Mouse (Mus musculus): Measurements from ENCODE around the gene Rcan2. TPM values are rescaled to one million over a fixed set of nuclear protein-coding genes. Genes with fewer than 3 reads are reported as not detected.

Rcan2 gene
- total RNA-seq, 2 experiments from 2014 or later, result 369 to 400 TPM

DNA sequence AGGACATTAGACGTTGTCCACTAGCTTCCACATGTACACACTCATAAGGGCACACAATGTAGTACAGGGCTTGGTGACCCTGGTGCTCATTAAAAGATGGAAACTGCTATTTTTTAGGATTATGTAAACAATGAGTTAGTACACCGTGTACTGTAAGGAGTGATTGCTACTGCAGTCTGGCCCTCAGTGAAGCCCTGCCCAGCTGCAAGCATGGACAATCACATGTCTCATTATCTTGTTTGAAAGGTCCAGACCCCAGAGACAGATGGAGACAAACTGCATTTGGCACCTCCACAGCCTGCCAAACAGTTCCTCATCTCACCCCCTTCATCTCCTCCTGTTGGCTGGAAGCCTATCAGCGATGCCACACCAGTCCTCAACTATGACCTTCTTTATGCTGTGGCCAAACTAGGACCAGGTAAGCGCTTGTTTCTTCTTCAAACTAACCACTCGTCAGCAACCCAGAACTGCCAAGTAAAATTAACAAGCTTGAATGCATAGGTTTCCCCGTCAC is 219.6 kb downstream of the Rcan2 start:
- DNase-seq, result peak; percentile 38 to 44

DNA sequence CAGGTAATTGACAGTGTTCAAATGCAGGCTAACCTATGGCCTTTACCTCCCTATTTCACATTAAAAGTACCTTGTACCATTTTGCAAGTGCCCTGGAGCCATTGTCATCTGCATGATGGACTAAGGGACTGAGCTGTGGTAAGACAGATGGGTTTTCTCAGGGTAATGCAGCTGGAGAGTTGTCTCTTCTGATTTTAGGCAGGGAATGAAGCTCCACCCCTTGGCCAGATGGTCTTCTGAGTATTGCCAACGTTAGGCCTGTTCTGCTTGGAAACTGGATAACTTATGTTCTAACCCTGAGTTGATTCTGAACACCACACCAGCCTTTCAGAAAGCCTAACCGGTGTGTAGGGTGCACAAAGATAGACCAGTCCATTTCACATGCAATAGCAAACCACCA is 222.7 kb downstream of the Rcan2 start:
- DNase-seq, result peak; percentile 14 to 29

DNA sequence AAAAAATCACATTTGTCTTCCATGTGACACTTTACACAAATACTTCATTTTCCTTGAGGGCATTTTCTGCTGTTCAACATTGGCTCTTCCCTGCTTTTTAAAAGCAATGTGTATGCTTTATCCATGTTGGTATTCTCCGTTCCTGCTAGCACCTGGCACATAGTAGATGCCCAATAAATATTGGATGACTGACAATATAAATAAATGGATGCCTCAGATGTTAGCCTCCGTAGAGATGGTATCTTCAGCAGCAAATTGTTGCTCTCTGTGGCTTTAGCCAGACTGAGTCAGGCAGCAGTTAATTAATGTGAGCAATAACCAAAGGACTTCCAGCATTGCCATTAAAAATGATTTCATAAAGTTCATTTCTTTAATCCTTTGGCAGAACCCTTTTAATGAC is 223.9 kb downstream of the Rcan2 start:
- DNase-seq, result no peak

DNA sequence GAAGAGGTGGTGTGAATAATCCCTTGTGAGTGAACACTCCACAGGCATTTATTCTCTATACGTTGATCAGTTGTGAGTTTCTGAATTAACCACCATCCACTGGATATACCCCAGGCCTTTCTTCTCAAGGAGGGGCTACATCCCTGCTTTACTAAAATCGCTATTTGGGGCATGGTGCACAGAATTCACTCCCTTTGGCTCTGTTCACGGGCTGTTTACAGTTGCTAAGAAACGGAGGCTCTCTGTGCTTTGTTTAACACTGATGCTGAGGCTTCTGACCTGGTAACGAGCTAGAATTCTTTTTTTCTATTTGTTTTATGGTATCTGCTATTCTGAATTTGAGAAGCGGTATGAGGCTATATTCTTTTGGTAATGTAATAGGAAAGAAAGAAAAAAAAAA is 224.8 kb downstream of the Rcan2 start:
- no peak for DNase-seq

DNA sequence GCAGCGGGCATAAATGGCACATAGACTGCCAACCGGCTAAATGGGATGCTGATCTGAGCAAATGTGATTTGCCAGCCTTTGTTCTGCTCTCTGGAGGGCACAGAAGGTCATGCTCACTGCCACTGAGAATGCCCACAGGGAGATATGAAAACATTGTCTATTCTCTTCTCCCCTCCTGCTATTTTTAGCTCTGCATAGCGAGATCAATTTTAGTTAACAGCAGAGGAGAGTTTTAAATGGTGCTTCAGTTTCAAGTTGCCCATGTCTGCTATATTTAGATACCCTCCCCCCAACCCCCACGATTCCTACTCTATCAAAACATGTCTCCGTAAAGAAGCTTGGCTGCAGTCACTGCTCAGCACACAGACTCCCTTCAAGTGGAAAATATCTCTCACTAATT is 225.2 kb downstream of the Rcan2 start:
- peak; percentile 53 to 72 for DNase-seq

DNA sequence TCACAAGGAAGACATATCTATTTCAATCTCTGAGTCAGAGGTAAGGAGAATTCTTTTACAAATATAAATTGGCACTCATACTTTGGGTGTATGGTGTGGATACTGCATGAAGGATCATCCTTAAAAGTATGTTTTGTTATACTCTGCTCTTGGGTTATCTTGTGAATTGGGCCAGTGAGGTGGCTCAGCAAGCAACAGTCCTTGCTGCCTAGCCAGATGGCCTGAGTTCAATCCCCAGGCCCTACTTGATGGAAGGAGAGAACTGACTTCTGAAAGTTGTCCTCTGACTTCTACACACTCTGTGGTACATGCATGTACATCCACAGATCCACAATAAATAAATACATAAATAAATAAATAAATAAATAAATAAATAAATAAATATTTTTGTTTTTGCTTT is 225.6 kb downstream of the Rcan2 start:
- DNase-seq, result peak; percentile 20 to 30

DNA sequence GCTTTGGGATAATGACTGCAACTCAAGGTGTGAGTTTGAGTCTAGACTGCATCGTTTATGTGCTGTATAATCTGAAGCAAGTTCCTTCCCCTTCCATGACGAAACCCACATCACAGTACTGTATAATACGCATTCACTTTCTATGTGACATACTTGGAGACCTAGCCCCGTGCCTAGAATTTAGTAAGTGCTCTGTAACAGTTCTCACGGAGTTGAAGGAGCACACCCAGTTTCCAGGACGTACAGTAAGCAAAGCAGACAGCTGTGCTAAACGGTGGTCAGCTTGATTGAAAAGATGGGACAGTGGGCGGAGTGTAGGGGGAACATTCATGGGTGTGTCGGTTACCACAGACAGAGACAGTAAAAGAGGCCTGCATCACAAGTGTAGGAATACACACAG is 226.2 kb downstream of the Rcan2 start:
- no peak for DNase-seq

DNA sequence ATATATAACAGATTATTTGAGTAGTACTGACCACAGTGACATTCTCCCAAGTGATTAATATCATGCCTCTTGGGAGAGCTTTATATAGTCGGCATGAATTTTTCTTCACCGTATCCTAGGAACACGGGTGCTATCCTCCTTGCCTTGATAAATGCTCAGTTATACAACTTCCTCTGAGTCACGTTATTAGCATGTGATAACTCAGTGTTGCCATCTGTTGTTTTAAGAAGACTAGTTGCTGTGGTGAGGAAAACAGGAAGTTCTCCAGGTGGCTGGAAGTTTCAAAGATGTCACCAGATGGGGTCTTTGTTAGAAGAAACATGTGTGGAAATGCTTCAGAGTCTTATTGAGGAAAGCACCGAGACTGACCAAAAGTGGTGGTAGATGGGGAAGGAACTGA is 228.5 kb downstream of the Rcan2 start:
- DNase-seq, result peak in 1 of 2 experiments; percentile 42

DNA sequence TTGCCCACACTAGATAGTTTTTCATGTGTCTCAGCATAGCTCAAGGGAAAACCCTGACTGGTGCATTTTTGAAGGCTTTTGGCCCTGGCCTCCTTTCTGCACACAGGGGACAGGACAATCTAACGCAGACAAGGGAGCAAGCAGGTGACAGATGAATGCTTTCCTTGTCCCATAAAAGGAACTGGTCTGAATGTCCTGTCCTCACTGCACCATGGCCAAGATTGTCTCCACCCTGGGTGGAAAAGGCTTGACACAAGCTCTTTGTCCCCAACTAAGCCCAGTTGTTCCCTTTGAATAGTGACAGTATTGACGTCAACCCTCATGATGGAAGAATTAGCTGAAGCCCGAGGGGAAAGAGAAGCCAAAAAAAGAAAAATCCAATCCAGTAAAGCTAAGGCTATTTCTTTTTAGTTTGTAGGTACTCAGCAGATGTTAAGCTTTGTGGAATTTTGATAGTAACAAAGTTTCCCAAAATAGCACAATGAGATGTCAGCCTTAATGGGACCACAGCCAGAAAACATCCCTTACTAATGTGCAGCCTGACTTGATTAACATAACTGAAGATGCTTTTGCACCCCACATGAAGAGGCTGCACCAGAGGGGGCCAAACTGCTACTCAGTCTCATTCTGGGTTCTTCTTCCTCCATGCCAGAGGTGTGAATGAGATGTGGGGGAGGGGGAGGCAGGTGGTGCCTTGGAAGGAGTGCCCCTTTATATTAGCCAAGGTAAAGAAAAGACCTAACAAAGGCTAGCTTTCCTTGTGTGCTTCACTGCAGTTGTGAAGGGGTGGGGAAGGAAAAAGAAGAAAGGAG is 229.8 kb downstream of the Rcan2 start:
- DNase-seq, result peak; percentile 57 to 76

DNA sequence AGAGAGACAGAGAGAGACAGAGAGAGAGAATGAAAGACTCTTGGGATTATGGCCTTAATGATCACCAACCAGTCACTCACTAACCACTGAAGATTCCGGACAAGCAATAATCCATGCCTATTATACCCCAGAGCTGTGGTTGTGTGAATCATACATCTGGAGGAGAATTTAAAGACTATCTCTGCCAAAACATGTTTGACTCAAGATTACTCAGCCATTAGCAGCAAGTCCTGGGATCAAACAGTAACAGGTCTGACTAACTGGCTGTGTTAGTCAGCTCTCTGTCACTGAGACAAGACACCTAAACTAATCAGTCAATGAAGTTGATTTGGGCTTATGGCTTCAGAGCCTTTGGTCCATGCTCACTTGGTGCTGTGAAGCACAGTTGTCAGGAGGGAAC is 233.9 kb downstream of the Rcan2 start:
- DNase-seq, result no peak

DNA sequence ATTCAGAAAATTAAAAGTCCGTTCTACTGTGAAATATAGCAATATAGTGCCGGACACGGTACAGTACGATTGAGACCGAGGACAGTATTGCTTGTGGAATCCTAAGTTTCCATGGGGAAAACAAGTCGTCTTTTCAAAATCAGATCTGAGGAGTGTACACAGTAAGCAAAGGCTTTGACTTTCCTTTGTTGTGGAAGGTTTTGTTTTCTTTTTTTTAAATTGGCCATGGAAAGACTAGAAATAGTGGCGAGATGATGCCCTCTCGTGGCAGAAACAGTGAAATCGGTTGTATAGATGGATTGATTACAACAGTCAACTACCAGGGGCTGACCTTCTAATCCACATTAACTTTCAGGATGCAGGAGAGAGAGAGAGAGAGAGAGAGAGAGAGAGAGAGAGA is 237.5 kb downstream of the Rcan2 start:
- peak; percentile 19 to 60 for DNase-seq

DNA sequence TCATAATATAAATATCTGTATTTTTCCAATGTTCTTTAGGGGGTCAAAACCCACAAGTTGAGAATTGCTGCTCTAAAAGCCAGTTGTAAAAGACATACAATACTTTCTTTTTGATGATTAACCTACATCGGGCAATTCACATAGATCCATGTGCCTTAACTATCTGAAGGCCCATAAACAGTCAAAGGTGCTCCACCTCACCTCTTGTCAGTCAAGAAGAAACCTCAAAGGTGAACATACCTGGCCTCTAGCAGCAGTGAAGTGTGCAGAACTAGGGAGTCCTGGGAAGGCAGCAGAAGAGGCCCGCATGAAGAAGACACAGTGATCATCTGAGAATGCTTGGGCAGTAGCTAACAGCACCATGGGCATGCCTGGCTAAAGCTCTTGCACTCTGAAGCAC is 239.3 kb downstream of the Rcan2 start:
- no peak for DNase-seq

DNA sequence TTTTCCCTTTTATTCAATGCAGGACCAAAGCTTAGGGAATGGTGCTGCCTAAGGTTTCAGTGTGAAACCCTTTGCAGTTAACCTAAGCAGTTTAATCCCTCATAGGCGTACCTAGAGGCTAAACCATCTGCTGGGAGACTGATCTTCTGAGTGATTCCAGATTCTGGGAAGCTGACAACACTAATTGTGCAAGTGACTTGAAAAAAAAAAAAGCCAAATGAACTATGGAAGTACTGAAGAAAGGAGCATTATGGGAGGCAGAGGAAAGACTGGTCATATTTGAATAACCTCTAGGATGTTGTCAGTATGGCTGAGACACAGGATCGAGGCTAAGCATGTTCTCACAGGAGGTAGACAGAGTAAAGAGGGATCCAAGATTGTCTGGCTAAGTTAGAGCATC is 241.2 kb downstream of the Rcan2 start:
- DNase-seq, result no peak

DNA sequence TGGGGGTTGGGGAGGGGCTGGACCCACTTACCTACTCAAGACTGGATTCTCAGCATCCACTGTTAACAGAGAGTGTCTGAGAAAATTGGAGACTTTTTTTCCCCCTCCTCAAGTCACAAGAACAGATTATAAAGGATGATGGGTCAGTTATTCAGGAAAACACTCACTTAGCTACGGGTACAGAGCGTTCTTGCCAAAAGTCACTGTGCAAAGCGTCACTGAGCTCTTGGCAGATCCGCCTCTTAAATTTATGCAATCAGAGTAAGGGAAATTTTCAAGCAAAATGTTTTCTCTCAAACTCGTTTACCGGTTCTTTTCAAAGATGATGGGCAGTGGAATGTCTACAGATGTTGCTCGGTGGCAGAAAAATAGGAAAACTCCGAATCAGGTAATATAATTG is 241.7 kb downstream of the Rcan2 start:
- DNase-seq, result peak in 1 of 2 experiments; percentile 57

DNA sequence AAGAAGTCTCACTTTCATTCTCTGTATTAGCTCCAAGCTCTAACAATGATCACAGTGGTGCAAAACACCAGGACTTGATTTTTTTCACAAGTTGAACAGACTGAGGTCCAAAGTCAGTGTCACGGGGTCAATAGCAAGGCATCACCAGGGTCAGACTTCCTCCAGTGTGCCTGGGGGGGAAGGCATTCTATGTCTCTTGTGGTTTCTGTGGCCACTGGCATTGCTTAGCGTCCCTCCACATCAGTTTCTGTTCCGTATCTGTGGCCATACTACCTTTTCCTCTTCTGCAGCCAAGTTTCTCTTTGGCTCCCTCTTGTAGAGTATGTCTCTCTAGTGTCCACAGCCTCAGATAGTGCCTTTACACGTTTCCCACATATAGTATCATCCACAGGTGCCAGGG is 252.3 kb downstream of the Rcan2 start:
- DNase-seq, result peak in 1 of 2 experiments; percentile 53

DNA sequence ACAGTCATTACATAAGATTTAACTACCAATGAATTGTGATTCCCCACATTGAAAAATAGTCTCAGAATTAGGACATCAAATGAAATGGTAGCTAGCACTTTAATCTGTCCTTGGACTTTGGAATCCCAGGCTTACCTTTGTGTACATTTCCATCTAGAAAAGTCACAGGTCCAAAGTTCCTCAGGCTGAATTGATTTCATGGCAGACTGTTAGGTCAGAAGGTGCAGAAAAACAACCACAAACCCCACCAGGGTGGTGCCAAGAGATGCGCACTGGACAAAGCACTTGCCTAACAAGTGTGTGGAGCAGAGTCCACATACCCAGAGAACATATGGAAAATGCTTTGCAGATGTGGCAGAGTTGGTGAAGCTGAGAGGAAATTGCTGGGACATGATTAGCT is 256.0 kb downstream of the Rcan2 start:
- DNase-seq, result no peak

DNA sequence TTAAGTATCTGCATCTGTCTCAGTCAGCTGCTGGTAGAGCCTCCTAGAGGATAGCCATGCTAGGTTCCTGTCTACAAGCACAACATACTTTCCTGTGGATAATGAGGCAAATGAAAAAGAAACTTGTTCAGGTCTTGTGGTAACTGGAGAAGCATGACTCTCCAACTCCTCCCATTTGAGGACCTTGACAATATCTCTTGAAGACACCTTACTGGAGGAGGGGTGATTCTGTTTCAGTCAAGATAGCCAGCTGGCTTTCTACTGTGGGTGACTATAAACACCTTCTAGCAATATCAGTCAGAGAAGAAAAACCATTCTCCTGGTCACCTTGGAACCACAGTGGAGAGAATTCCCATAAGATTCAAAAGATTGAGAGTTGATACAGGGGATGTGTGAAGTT is 257.0 kb downstream of the Rcan2 start:
- no peak for DNase-seq

DNA sequence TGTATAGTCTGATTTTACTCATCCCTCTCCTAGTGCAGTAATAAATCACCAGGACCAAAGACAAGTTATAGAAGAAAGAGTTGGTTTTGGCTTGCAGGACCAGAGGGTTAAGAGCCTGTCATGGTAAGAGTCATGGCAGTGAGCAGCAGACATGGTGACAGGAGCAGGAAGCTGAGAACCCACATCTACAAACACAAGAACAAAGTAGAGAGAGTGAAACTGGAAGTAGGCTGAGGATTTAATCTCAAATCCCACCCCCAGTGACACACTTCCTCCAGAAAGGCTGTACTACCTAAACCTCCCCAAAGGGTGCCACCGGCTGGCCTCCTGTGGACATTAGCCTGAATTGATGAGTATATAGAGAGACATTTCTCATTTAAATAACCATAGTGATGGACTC is 259.6 kb downstream of the Rcan2 start:
- no peak for DNase-seq

DNA sequence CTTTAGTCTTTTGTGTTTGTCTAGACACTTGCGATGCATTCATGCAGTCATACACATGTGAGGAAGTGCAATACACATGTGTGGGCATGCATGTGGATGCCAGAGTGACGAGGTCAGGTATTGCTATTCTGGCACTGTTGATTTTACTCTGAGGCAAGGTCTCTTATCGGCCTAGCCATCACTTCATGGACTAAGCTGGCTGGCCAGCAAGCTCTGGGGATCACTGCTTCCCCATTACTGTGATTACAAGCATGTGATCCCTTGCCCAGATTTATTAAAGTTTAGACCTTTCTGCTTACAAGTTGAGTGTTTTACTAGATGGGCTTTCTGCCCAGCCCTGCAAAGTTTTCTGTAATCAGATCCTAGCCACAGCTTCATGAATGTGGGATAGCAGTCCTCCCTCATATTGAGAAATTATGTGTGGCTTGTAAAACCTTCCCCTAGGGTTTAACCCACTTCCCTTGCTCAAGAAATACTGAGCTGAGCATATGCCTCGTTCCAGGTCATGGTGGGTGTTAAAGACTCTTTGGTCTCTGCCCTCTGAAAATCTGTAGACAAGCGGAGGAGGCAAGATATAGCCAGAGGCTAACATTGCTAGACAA is 260.2 kb downstream of the Rcan2 start:
- no peak for DNase-seq

DNA sequence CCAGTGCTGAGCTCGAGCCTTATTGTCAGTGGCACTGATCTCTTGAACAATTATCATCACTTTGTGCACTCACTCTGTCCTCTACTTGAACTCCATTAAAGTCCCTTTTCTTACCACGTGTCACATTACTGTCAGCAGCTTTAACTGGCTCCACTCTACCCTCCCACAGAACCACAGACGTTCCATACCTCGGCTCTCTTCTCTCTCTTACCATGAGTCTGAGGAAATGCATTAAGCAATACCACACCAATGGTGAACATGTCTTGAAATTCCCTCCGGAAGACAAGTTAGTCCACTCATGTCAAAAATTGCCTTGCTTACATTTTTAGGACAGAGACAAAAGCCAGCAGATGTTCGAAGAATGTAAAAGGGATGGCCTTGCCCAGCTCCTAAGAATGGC is 267.7 kb downstream of the Rcan2 start:
- no peak for DNase-seq

DNA sequence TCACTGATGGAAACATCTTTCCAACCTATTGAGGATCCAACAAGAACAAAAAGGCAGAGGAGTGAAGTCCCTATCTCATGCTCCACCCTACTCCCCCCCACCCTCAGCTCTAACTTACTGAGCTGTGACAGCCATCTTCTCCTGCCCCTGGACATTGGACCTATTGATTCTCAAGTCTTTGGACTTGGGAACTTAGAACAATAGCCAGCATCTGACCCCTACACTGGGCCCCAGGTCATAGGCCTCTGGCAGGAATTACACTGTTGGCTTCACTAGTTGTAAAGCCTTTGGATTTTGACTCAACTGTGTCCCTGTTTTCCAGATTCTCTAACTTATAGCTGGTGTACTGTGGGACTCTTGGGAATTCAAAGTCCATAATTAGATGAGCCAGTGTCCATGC is 270.5 kb downstream of the Rcan2 start:
- DNase-seq, result no peak

DNA sequence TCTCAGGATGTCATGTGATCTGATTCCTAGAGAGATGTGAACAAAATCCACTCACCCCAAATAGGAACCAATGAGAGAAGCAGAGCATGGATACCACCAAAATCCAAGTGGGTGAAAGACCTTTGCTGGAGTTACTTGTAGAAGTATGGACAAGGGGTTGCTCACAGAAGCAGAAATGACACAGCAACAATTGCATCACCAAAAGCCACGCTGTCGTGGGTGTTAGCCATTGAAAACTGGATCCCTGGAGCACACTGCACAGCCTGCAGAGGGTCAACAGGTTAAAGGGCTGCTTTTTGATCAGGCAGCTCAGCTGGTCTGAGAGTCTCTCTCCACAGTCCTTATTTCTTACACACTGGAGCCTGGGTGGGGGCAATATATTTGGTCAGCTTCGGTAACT is 274.4 kb downstream of the Rcan2 start:
- peak in 1 of 2 experiments; percentile 41 for DNase-seq

DNA sequence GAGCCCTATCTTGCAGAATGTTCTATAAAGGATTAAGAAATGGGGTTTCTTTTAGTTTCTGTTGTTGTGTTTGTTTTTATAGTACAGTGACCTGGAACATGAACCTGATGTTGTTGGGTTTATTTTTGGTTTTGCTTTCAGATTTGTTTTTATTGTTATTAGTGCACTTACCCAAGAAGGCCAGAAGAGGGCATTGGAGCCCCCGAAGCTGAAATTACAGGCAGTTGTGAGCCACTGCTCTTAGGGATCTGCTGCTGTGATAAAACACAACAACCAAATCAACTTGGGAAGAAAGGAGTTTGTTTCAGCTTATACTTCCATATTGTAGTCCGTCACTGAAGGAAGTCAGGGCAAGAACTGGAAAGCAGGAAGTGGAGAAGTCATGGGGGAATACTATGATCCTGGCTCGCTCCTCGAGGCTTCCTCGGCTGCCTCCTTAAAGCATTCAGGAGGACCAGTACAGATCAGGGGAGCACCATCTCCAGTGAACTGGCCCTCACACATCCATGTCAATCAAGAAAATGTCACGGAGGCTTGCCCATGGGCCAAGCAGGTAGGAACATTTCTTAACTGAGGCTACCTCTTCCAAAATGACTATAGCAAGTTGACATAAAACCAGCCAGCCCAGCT is 275.0 kb downstream of the Rcan2 start:
- peak; percentile 48 to 70 for DNase-seq

All from heart, adult 18-20 months (tissue).